Mouse (Mus musculus) thymus, postnatal 0 days (tissue): ENCODE measurements around the gene Gm21992. TPM values are rescaled to one million over a fixed set of nuclear protein-coding genes. Genes with fewer than 3 reads are reported as not detected.

ENCODE experiments used
- DNase-seq: peaks from one replicate; pipeline ENCODE4 v3.0.0-alpha.2; 2015; ENCODE audit warnings: low spot score
- polyA plus RNA-seq: library from polyadenylated mRNA; unstranded; fragments of >200 nt; fragmentation: Nextera tagmentation; extraction: Ambion mirVana; gene quantifications from 2 replicates; pipeline ENCODE4 v1.2.1, GENCODE M21; 2015

Gm21992 gene
- polyA plus RNA-seq, 1 experiment from 2014 or later = 36.7 TPM

DNA sequence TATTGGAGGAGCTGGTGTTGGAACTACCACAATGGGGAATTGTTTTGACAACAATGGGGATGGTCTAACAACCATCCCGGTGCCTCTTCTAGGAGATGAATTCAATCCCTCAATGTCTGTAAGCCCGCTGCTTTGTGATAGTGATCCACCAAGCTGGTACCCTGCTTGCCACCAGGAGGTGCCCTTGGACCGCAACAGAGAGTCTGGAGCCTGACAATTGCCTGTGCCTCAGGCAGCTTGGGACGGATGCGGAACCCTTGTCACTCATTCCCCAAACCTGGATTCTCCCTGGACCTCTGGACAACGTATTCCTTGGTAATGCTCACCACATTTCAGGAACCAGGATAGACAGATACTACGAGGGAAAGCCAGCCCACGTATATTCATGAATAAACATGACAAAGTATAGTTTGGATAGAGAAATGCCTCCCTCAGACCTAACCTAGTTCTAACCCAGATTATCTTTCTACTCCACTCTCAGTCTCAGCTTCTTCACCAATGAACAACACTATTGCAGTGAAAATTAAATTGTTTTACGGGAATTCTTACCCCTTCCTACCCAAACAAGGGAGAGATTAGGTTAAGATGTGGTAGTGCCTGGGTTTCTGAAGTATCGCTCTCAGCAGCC, 55.7 kb downstream of the Gm21992 start:
- peak; percentile 89 for DNase-seq

DNA sequence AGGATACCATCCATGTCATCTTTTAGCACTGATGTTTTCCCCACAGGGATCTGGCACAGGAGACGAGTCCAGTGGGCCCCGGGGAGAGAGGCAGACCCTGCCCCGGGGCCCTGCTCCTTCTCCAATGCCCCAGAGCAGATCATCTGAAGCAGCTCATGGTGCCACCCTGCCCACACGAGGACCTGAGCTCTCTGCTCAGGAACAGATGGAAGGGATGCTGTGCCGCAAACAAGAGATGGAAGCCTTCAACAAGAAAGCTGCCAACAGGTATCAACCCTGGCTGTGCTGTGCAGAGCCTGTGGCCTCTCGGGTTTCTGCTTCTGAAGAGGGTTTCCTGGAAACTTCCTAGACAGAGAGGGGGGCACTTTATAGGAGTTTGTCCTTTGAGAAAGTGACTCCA, 61.4 kb downstream of the Gm21992 start:
- DNase-seq = no peak

DNA sequence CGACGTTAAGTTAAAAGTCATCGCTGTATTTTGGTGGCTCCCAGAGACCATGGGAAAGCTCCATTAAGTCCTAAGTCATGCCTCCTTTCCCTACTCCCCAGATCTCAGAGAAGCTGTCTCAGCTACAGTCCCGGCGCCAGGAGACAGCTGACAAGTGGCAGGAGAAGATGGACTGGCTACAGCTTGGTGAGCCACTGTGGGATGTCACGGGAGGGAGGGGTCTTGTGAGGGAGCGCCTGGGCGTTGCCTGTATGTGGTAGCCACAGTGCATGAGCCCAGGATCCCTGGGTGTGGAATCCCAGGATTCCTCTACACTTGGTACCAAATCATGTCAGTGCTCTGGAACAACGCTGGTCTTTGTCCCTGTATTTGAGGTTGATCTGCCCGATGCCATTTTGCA, 62.9 kb downstream of the Gm21992 start:
- DNase-seq = no peak

DNA sequence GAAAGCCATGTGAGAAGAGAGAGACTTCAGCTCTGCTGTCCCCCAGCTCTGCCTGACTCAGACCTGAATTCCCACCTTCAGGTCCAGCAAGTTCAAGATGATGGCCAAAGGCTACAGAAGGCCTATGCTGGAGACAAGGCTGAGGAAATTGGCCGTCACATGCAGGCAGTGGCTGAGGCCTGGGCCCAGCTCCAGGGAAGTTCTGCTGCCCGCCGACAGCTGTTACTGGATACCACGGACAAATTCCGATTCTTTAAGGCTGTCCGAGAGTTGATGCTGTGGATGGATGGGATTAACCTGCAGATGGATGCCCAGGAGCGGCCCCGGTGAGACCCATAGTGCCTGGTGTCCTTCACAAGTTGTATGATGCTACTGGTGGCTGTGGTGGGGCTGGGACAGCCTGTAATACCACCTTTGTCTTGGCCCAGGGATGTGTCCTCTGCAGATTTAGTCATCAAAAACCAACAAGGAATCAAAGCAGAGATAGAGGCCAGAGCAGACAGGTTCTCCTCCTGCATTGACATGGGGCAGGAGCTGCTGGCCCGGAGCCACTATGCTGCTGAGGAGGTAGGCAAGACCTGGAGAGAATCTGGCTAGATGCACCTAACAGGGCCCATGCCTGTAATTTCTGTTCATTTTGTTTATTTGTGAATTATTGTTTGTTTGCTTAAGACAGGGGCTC, 63.6 kb downstream of the Gm21992 start:
- DNase-seq = no peak

DNA sequence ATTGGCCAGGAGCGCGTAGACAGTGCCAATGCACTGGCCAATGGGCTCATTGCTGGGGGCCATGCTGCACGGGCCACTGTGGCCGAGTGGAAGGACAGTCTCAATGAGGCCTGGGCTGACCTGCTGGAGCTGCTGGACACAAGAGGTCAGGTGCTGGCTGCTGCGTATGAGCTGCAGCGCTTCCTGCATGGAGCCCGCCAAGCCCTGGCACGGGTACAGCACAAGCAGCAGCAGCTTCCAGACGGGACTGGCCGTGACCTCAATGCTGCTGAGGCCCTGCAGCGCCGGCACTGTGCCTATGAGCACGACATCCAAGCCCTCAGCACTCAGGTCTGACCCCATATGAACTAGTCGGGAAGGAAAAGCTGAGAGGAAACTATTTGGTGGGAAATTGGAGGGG, 64.8 kb downstream of the Gm21992 start:
- no peak for DNase-seq

DNA sequence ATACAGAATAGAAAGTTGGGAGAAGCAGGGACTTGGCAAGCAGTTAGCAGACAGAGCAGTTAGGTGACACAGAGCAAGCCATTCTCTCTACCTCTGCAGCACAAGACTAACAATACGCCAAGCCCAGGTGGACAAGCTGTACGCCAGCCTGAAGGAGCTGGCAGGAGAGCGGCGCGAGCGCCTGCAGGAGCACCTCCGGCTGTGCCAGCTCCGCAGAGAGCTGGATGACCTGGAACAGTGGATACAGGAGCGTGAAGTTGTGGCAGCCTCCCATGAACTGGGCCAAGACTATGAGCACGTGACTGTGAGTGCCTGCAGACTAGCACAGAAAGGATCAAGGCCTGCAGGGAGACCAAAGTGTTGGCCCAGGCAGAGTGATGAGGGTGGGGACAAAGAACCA, 65.7 kb downstream of the Gm21992 start:
- DNase-seq = no peak

DNA sequence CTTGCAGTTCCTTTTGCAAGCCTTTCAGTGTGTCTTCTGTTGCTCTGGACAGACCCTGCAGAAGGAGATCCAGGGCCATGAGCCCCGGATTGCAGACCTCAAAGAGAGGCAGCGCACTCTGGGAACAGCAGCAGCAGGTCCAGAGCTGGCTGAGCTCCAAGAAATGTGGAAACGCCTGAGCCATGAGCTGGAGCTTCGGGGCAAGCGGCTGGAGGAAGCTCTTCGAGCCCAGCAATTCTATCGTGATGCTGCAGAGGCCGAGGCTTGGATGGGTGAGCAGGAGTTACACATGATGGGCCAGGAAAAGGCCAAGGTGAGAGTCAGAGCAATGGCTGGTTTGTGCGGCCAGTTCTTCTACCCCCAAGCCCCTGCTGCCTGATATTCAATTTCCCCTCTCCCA, 66.4 kb downstream of the Gm21992 start:
- no peak for DNase-seq

DNA sequence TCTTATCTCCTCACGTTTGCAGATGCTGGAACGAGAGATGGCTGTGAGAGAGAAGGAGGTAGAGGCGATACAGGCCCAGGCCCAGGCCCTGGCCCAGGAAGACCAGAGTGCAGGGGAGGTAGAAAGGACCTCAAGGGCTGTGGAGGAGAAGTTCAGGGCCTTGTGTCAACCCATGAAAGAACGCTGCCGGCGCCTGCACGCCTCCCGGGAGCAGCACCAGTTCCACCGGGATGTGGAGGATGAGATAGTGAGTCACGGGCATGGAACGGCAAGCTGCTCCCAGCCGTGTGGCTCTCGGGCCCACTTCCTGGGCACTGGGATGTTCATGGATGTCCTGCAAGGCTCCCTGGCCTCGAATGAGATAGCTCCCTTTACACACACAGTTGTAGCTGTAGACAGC, 67.4 kb downstream of the Gm21992 start:
- no peak for DNase-seq

DNA sequence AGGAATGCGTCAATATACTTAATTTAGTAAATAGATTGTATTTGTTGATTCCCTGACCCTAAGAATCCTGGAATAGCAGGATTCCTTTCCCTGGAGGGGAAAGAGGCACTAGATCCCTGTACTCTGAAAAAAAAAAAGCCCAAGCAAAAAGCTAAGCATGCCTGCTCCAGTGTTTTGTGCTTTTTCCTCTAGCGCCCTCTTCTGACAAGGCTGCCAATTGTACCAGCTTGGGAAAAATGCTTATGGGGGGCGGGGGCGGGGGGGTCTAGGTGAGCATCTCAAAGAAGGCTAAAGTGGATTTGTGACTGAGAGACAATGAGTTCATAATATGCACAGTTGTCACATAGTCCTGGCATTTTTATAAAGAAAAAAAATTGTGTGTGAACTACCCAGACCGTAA, 67.9 kb downstream of the Gm21992 start:
- DNase-seq = peak; percentile 30

DNA sequence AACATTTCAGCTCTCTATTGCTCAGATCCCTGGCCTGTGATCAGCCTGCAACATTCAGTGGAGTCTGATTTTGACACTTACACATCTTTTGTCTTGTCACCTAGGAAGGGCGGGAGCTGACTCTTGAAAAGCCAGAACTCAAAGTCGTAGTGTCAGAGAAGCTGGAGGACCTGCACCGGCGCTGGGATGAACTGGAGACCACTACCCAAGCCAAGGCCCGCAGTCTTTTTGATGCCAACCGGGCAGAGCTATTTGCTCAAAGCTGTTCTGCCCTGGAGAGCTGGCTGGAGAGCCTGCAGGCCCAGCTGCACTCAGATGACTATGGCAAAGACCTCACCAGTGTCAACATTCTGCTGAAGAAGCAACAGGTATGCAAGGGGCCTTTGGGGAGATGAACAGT, 69.2 kb downstream of the Gm21992 start:
- no peak for DNase-seq

DNA sequence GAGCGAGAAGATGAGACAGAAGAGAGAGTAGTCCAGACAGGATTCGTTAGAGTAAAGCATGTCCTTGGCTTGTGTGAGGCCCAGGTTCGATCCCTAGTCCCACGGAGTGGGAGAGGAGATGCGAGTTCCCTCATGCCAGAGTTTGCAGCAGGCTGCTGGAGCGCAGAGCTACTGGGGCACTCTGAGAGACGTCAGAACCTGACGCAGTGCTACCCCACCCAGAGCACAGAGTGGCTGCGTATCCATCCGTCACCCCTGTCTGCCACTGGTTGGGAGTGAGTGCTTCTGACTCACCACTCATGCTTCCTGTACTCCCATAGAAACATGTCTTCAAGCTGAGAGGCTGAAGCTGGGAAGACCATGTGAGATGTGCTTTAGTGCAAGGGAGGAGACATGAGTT, 69.9 kb downstream of the Gm21992 start:
- DNase-seq = no peak

DNA sequence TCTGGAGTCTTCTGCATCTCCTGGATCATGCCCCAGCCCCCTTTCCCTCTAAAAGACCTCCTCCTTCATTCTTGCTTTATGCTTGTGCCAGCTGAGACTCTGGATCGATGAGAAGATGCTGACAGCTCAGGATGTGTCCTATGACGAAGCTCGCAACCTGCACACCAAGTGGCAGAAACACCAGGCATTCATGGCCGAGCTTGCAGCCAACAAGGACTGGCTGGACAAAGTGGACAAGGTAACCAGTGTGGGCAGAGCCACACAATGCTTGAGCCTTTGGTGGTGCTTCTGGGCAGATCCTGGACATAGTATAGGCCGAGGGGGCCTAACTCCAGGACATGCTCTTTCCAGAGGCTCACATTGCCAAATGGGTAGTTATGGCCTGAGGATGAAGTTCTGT, 71.7 kb downstream of the Gm21992 start:
- DNase-seq = no peak

DNA sequence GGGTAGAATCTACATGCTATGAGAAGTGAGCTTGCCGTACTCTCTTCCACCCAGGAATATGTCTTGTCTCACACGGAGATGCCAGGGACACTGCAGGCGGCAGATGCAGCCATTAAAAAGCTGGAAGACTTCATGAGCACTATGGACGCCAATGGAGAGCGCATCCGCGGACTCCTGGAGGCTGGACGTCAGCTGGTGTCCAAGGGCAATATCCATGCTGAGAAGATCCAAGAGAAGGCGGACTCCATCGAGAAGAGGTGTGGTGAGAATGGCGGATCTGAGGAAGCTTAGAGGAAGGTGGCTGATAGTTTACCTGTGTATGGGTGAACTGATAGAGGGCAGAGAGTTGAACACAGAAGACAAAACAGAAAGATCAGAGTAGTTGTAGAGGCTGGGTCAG, 72.4 kb downstream of the Gm21992 start:
- no peak for DNase-seq

DNA sequence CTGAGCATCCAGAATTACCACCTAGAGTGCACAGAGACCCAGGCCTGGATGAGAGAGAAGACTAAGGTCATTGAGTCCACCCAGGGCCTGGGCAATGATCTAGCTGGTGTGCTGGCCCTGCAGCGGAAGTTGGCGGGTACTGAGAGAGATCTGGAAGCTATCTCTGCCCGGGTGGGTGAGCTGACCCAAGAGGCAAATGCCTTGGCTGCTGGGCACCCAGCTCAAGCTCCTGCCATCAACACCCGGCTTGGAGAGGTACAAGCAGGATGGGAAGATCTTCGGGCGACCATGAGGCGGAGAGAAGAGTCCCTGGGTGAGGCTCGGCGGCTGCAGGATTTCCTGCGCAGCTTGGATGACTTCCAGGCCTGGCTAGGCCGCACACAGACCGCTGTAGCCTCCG, 73.5 kb downstream of the Gm21992 start:
- no peak for DNase-seq

DNA sequence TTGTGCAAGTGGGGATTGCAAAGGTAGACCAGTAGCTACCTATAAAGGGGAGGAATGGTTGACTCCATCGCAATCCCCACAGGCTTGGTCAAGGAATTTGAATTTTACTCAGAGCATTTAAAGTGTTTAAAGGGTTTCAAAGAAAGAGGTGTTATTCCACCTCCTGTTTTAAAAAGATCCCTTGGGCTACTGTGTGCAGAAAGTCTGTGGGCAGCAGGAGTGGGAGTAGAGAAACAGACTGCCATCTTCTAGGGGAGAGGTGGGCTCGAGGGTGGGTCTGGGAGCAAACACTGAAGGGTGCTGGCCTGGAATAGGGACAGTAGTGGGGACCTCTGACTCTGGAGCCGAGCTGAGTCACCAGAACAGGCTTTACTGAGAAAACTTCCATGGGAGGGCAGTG, 78.4 kb downstream of the Gm21992 start:
- DNase-seq = no peak

DNA sequence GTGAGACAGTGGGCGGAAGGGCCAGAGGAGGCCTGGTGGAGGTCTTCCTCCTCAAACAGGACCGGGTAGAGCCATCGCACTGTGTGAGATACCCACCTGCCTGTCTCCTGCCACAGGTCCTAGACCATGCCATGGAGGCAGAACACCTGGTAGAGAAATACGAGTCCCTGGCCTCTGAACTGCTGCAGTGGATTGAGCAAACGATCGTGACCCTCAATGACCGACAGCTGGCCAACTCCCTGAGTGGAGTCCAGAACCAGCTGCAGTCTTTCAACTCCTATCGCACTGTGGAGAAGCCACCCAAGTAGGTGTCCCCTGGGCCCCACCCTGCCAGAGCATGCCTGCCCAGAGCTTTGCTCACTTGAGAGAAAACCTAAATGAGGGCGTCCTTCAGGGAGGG, 82.2 kb downstream of the Gm21992 start:
- no peak for DNase-seq

DNA sequence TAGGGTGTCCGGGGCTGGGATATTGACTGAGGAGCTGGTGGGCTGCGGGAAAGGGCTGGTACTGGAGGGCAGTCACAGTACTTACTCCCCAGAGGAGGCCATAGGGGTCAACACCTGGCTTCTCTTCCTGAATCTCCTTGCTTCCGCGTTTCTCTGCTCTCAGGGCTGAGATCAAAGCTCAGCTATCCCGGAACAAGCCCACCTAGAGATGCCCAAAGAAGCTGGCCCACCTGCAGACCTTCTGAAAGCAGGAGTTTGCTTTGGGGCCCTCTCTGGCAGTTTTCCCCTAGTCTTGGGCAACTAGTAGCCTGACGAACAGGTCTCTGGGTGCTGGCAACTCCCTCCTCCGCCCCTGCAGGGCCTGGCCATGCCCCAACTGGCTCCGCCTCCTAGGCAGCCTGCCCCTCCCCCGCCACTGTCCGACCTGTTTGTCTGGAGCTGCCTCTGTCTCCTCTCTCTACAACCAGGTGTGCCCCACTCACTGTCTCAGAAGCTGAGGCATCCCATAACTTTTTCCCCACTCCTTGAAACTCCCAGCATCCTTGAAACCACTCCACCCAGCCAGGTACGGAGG, 90.7 kb downstream of the Gm21992 start:
- no peak for DNase-seq

DNA sequence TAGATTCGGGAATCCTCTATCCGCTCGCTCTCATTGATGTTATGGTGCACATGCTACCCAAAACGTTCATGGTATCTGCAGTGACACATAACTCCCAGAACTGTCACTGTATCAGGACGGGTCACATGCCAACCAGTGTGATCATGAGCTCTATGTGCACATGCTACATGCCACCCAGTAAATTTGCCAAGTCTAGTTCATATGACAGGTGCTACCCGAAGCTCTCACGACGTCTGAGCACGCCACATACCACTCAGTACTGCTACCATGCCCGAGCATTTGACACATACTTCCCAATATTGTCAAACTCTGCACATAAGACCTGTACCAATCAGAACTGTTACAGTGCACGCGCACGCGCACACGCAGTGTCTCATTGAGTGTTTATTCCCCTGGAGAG, 91.3 kb downstream of the Gm21992 start:
- DNase-seq = no peak

DNA sequence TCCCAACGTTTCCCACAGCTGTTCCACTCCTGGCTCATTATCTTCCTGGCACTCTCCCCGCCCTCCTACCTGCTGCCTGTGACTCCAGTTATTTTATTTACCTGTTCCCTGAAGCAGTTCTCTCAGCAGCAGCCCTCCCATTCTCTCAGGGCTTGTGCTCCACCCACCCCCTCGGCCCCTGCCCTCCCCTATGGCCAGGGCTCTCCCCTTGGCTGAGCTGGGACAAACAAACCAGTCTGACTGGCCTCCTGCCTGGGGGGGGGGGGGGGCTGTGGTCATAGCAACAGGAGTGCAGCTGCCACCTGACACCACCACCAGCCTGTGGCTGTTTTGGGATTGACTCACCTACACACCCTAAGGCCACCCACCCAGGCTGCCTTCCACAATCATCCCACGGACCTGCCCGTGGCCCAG, 92.1 kb downstream of the Gm21992 start:
- no peak for DNase-seq

DNA sequence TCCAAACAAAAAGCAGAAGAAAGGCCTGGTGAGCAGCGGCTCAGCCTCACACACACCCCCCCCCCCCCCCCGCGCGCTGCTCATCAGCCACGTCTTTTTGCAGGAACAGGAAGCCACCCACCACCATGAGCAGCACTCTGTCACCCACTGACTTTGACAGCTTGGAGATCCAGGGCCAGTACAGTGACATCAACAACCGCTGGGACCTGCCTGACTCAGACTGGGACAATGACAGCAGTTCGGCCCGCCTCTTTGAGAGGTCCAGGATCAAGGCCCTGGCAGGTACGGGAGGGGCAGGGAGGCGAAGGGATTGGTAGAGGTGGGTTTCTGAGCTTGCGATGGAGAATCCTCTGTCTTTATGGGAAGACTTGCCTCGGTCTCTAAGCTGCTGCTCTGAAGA, 92.7 kb downstream of the Gm21992 start:
- no peak for DNase-seq

DNA sequence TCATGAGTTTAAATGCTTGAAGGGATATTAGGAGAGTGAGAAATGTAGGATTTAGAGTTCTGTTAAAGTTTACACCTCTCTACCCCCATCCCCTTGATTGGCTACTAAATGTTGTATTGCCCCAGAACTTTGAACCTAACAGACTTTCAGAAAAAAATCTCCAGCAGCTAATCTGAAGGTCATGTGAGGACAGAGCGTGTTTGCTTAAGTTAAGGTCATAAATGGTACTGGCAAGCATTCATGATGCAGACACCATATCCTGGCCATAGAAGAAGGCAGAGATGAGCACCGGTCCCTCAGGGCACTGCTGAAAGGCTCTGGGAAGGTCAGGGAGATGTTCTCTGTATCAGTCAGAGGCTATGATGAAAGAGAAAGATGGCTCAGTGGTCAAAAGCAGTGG, 94.1 kb downstream of the Gm21992 start:
- DNase-seq = no peak

DNA sequence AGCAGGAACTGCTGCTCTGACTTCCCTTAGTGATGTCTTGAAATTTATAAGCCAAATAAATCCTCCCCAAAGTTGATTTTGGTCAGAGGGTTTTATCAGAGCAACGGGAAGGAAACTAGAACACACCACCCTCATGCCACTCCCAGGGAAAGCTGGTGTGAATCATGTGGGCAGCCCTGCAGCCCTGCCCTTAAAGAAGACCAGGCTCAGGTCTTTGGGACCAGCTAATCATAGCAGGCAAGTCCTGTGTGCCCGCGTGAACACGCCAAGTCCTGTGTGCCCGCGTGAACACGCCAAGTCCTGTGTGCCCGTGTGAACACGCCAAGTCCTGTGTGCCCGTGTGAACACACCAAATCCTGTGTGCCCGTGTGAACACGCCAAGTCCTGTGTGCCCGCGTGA, 94.7 kb downstream of the Gm21992 start:
- DNase-seq = no peak

DNA sequence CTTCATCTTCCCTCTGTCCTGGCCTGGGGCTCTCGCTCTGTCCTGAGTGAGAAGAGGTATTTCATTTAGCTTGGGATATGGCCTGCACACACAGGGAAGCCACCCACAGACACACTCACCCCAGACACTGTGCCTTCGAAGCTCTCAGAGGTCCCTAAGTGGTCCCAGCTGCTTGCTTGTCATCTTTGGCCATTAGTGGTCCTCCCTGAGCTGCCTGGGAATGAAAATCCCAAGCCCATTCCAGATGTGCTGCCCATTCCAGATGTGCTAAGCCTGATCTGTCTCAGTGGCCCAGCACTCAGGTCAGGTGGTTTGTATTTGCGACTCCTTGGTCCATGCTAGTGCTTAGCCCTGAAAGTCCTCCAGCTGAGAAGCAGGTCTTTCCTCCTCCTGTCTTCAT, 97.5 kb downstream of the Gm21992 start:
- DNase-seq = no peak
